Mouse (Mus musculus): ENCODE data around the gene Borcs6.

DNA sequence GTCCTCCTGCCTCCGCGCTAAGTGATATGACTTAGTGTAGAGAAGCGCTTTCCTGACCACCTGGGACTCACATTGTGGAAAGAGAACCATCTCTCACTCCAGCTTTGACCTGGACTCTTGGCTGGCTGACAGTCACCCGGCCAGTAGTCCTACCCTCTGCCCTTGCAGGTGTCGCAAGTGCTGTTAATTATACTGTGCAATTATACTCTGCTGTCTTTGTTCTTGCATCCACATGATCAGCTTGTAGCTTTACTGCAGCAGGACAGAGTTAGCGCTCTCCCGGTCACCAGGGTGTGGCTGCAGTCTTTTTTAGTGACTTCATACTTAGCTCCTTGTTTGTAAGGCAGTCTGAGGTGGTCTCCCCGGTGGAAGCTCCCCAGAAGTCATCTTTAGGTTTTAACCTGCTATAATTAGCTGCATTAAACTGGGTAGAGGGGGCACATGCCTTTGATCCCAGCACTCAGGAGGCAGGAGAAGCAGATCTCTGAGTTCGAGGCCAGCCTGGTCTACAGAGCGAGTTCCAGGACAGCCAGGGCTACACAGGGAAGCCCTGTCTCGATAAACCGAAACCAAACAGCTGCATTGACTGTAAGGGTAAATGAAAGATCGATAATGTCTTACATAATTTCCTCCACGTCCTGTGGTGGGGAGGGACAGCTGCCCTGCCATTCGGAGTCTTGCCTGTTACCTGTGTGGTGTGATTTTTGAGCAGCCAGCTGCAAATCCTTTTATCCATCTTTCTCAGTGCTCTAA is 20.8 kb downstream of the Borcs6 start:
- TF ChIP-seq EP300 (IDR thresholded peaks at IDR 0.05) (no peak), CTCF (IDR thresholded peaks at IDR 0.05) (no peak)

Measured in lung, postnatal 0 days (tissue).